Mouse (Mus musculus) embryonic fibroblast, embryonic 13.5 days (primary cell): Measurements from ENCODE around the gene Twistnb.

ENCODE experiments used
- CTCF ChIP-seq: IDR thresholded peaks from 2 replicates; pipeline ENCODE4 v1.5.1; 2011; ENCODE audit warnings: mild to moderate bottlenecking, control low read depth, low read length, moderate library complexity, borderline replicate concordance; ENCODE audit not compliant: insufficient read depth
- POLR2A ChIP-seq: IDR thresholded peaks from 2 replicates; pipeline ENCODE4 v1.6.1; 2011; ENCODE audit warnings: low read depth, mild to moderate bottlenecking, control low read depth, low read length, moderate library complexity

- TF ChIP-seq CTCF (no peak), POLR2A (no peak)
Measured at GRCm38 (mm10) chr12:33405398-33406026, 23.9 kb upstream of the Twistnb start.
